ENCODE assay signal across 8 mouse cellular contexts in genomic region chr11:115403338-115404124, GRCm38 (mm10). TPM values are rescaled to one million over a fixed set of nuclear protein-coding genes. Genes with fewer than 3 reads are reported as not detected.
DNase-seq lines count a peak whose midpoint lies in the region; ATAC-seq and TF ChIP-seq lines count a peak whose summit lies in the region.

TSS of gene Mrpl58 (plus strand) at chr11:115403752.

- peak within 1 kb of the TSS; percentile 77 for H3K4me3 ChIP-seq in embryonic facial prominence, embryonic 13.5 days
- peak within 1 kb of the TSS; percentile 91 for H3K4me3 ChIP-seq in heart, adult 2 months
- peak within 1 kb of the TSS; percentile 82 for H3K4me3 ChIP-seq in limb, embryonic 13.5 days
- peak within 1 kb of the TSS; percentile 78 for H3K4me3 ChIP-seq in midbrain, embryonic 15.5 days

- H3K4me2 ChIP-seq in embryonic facial prominence, embryonic 13.5 days: peak within 1 kb of the TSS; percentile 67
- peak within 1 kb of the TSS; percentile 86 for H3K4me2 ChIP-seq in limb, embryonic 13.5 days (replicated peaks)
- peak within 1 kb of the TSS; percentile 82 for H3K4me2 ChIP-seq in midbrain, embryonic 15.5 days

- no peaks in the 10 kb centered on the region for H3K27me3 ChIP-seq in embryonic facial prominence, embryonic 13.5 days
- H3K27me3 ChIP-seq in heart, adult 2 months (ENCODE audit: control insufficient read depth, insufficient read depth, low read length): no peaks in the 10 kb centered on the region
- H3K27me3 ChIP-seq in limb, embryonic 13.5 days: no peaks in the 10 kb centered on the region
- no peaks in the 10 kb centered on the region for H3K27me3 ChIP-seq in midbrain, embryonic 15.5 days (replicated peaks)

- peaks cover 30% of the 10 kb centered on the region for H3K36me3 ChIP-seq in embryonic facial prominence, embryonic 13.5 days
- no peaks in the 10 kb centered on the region; the same call in 1 of the 2 replicates for H3K36me3 ChIP-seq in heart, adult 2 months (ENCODE audit: control insufficient read depth, insufficient read depth, low read length)
- peaks cover 27% of the 10 kb centered on the region for H3K36me3 ChIP-seq in limb, embryonic 13.5 days
- H3K36me3 ChIP-seq in midbrain, embryonic 15.5 days (replicated peaks): no peaks in the 10 kb centered on the region

- H3K9me3 ChIP-seq in embryonic facial prominence, embryonic 13.5 days: no peaks in the 10 kb centered on the region
- H3K9me3 ChIP-seq in limb, embryonic 13.5 days: no peaks in the 10 kb centered on the region
- no peaks in the 10 kb centered on the region for H3K9me3 ChIP-seq in midbrain, embryonic 15.5 days

- peaks cover 16% of the 10 kb centered on the region for H3K4me1 ChIP-seq in embryonic facial prominence, embryonic 13.5 days
- peaks cover 5% of the 10 kb centered on the region for H3K4me1 ChIP-seq in heart, adult 2 months (ENCODE audit: control insufficient read depth, insufficient read depth, low read length)
- H3K4me1 ChIP-seq in limb, embryonic 13.5 days: peaks cover 16% of the 10 kb centered on the region
- peaks cover 39% of the 10 kb centered on the region for H3K4me1 ChIP-seq in midbrain, embryonic 15.5 days

- intact Hi-C loops in heart, adult 2 months (cut with DNase I): loop anchor here (1.0 to 2.0 kb wide), 3 partner anchors 9 to 45 kb away; no protein-coding TSS in a partner anchor

- no peaks in the 10 kb centered on the region for H3K79me2 ChIP-seq in heart, adult 2 months (replicated peaks; ENCODE audit: control insufficient read depth, insufficient read depth, low read length)

- peak; percentile 19; the same call in 1 of the 2 replicates for TF ChIP-seq CTCF in heart, adult 2 months (IDR thresholded peaks at IDR 0.05)

- 3% methylated on average over 50 of the region's 50 CpGs for WGBS in embryonic facial prominence, embryonic 13.5 days
- WGBS in heart, adult 2 months: 3% methylated on average over 50 of the region's 50 CpGs
- WGBS in limb, embryonic 13.5 days: 3% methylated on average over 50 of the region's 50 CpGs
- 3% methylated on average over 50 of the region's 50 CpGs for WGBS in midbrain, embryonic 15.5 days

- TF ChIP-seq POLR2A in heart, adult 2 months (IDR thresholded peaks at IDR 0.05; ENCODE audit: insufficient read depth, low read depth, low read length): peak; percentile 77

- peak; percentile 32; the same call in 1 of the 2 replicates for TF ChIP-seq EP300 in heart, adult 2 months (IDR thresholded peaks at IDR 0.05; ENCODE audit: insufficient read depth, low read depth, low read length)

- peak; percentile 87 for ATAC-seq in embryonic facial prominence, embryonic 13.5 days (ENCODE audit: insufficient number of reproducible peaks, insufficient read depth, low FRiP score, low TSS enrichment, low read depth)
- ATAC-seq in limb, embryonic 13.5 days (ENCODE audit: low FRiP score, low read depth): peak; percentile 91
- peak; percentile 91 for ATAC-seq in midbrain, embryonic 15.5 days (replicated peaks)

- DNase-seq in A20 (ENCODE audit: low read depth, low spot score): peak; percentile 95
- DNase-seq in adrenal gland, postnatal 4 days (ENCODE audit: low spot score in 2 of 2): peak; percentile 63 to 75
- peak; percentile 92 for DNase-seq in heart, adult 2 months
- peak; percentile 76 to 88 for DNase-seq in kidney, adult 8-10 months
- peak; percentile 73 to 87 for DNase-seq in spleen, adult 18-20 months

- H3K27ac ChIP-seq in embryonic facial prominence, embryonic 13.5 days: peak within 1 kb of the TSS; percentile 93
- peak within 1 kb of the TSS; percentile 92 for H3K27ac ChIP-seq in heart, adult 2 months
- peak within 1 kb of the TSS; percentile 94 for H3K27ac ChIP-seq in limb, embryonic 13.5 days
- peak within 1 kb of the TSS; percentile 91 for H3K27ac ChIP-seq in midbrain, embryonic 15.5 days

- peak within 1 kb of the TSS; percentile 96 for H3K9ac ChIP-seq in embryonic facial prominence, embryonic 13.5 days
- H3K9ac ChIP-seq in heart, adult 2 months (ENCODE audit: low read depth, low read length): peak within 1 kb of the TSS; percentile 92
- peak within 1 kb of the TSS; percentile 93 for H3K9ac ChIP-seq in limb, embryonic 13.5 days
- H3K9ac ChIP-seq in midbrain, embryonic 15.5 days: peak within 1 kb of the TSS; percentile 90

RNA-seq across cellular contexts. Expression of gene Mrpl58, which starts in this region (rescaled TPM):
- total RNA-seq in adrenal gland, postnatal 4 days (2021): 100 to 1,000 TPM; 150 to 158 TPM
- 173 and 181 TPM in 2 replicates for polyA plus RNA-seq in embryonic facial prominence, embryonic 13.5 days (2015; fragmentation: Nextera tagmentation; extraction: Ambion mirVana)
- total RNA-seq in heart, adult 2 months (2021): 100 to 1,000 TPM; 144 to 159 TPM
- polyA plus RNA-seq in heart, adult 2 months (2012; rRNA removed): 82.7 and 104 TPM in 2 replicates
- 174 and 178 TPM in 2 replicates for polyA plus RNA-seq in limb, embryonic 13.5 days (2015; fragmentation: Nextera tagmentation; extraction: Ambion mirVana)
- polyA plus RNA-seq in midbrain, embryonic 15.5 days (2015; fragmentation: Nextera tagmentation; extraction: Ambion mirVana): 182 and 191 TPM in 2 replicates

Comparison
In these comparisons a context has a peak if more than half of its experiments do, and no peak if none do; other contexts are left out.
1. Peak in every context shown above with its lines: DNase-seq, ATAC-seq, H3K4me3 ChIP-seq and H3K27ac ChIP-seq.